8 mouse cellular contexts compared by ENCODE assay signal in the genomic region with DNA sequence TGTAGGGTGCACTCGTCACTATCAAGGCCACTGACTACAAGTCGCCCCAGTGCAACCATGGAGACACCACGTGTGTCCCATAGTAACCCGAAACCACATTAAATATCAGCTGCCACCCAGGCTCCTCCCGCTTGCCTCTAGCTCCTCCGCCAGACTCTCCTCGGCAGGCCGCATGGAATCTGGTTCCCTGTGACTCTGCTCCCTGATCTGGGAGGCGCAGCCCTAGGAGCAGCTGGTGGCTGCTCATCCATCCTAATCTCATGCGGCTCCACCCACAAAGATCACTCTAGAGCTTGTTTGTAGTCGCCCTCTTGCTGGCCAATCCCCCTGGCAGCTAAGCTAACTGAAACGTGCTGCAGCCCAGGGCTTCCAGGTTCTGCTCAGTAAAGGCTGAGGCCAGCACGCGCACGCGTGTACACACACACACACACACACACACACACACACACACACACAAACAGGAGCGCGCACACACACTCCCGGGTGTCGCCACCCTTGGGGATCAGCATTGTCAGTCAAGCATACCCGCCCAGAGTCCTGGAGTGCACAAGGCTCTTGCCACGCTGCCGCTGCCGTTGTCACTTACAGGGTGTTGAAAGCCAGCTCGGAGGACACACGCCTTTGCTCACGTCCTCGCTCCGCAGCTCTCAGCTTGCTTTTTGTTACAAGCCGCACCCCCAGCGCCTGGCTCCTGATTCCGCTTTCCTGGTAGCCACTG.
DNase-seq lines count a peak whose midpoint lies in the region; ATAC-seq and TF ChIP-seq lines count a peak whose summit lies in the region.

No protein-coding gene starts in this region.

- no peaks in the 10 kb centered on the region; the same call in 1 of the 2 replicates for H3K4me1 ChIP-seq in cerebellum, adult 2 months (ENCODE audit: control insufficient read depth, insufficient read depth, low read length)
- H3K4me1 ChIP-seq in intestine, embryonic 14.5 days (replicated peaks; ENCODE audit: control insufficient read depth, insufficient read depth, low read length) = no peaks in the 10 kb centered on the region; the same call in 1 of the 2 replicates
- H3K4me1 ChIP-seq in limb, embryonic 11.5 days (ENCODE audit: control insufficient read depth, insufficient read depth, low read length) = no peaks in the 10 kb centered on the region
- H3K4me1 ChIP-seq in neural tube, embryonic 11.5 days (ENCODE audit: control insufficient read depth, insufficient read depth, low read length) = no peaks in the 10 kb centered on the region

- no peaks in the 10 kb centered on the region for H3K9me3 ChIP-seq in intestine, embryonic 14.5 days (ENCODE audit: control insufficient read depth, low read length)
- no peaks in the 10 kb centered on the region for H3K9me3 ChIP-seq in limb, embryonic 11.5 days (ENCODE audit: control insufficient read depth, low read length)
- no peaks in the 10 kb centered on the region for H3K9me3 ChIP-seq in neural tube, embryonic 11.5 days (ENCODE audit: control insufficient read depth, low read length)

- WGBS in cerebellum, adult 2 months = under 1% methylated on average over 32 of the region's 32 CpGs
- 1% methylated on average over 32 of the region's 32 CpGs for WGBS in intestine, embryonic 14.5 days
- WGBS in limb, embryonic 11.5 days = under 1% methylated on average over 32 of the region's 32 CpGs
- under 1% methylated on average over 32 of the region's 32 CpGs for WGBS in neural tube, embryonic 11.5 days

- H3K27me3 ChIP-seq in cerebellum, adult 2 months (ENCODE audit: control insufficient read depth, insufficient read depth, low read length) = no peaks in the 10 kb centered on the region
- no peaks in the 10 kb centered on the region for H3K27me3 ChIP-seq in intestine, embryonic 14.5 days (replicated peaks; ENCODE audit: control insufficient read depth, insufficient read depth, low read length)
- no peaks in the 10 kb centered on the region for H3K27me3 ChIP-seq in limb, embryonic 11.5 days (ENCODE audit: control insufficient read depth, insufficient read depth, low read length)
- H3K27me3 ChIP-seq in neural tube, embryonic 11.5 days (ENCODE audit: control insufficient read depth, insufficient read depth, low read length) = no peaks in the 10 kb centered on the region

- peak; percentile 84 for ATAC-seq in intestine, embryonic 14.5 days (replicated peaks; ENCODE audit: low FRiP score, low TSS enrichment, low read depth)
- peak; percentile 86 for ATAC-seq in limb, embryonic 11.5 days (ENCODE audit: insufficient number of reproducible peaks, low FRiP score, low TSS enrichment, low read depth)
- ATAC-seq in neural tube, embryonic 11.5 days (ENCODE audit: insufficient read depth, low FRiP score, low TSS enrichment) = peak; percentile 92

- H3K9ac ChIP-seq in intestine, embryonic 14.5 days (ENCODE audit: low read length) = peak overlapping the region; percentile 18; the same call in 1 of the 2 replicates
- peak overlapping the region; percentile 34; the same call in 1 of the 2 replicates for H3K9ac ChIP-seq in limb, embryonic 11.5 days (ENCODE audit: low read length)
- H3K9ac ChIP-seq in neural tube, embryonic 11.5 days (ENCODE audit: low read length) = peak overlapping the region; percentile 47

- peak; percentile 87 for DNase-seq in R1 (ENCODE audit: low read depth, low spot score)
- DNase-seq in cerebellum, adult 2 months = peak; percentile 85 to 87
- peak; percentile 57 for DNase-seq in forelimb bud, embryonic 11.5 days (ENCODE audit: low read depth, low spot score)
- peak; percentile 69 for DNase-seq in intestine, embryonic 14.5 days (ENCODE audit: low spot score)
- peak; percentile 62 for DNase-seq in limb, embryonic 11.5 days (ENCODE audit: low spot score)
- DNase-seq in neural tube, embryonic 11.5 days (ENCODE audit: low spot score) = peak; percentile 77
- no peak for DNase-seq in spleen, adult 12 weeks (ENCODE audit: low spot score)
- no peak for DNase-seq in spleen, postnatal 36 days (ENCODE audit: low spot score in 2 of 2)

- H3K4me3 ChIP-seq in cerebellum, adult 2 months (replicated peaks; ENCODE audit: insufficient read depth, low read depth, low read length) = peak overlapping the region; percentile 63
- peak overlapping the region; percentile 31 for H3K4me3 ChIP-seq in intestine, embryonic 14.5 days (ENCODE audit: low read depth, low read length)
- H3K4me3 ChIP-seq in limb, embryonic 11.5 days (ENCODE audit: low read depth, low read length) = peak overlapping the region; percentile 21
- peak overlapping the region; percentile 37 for H3K4me3 ChIP-seq in neural tube, embryonic 11.5 days (ENCODE audit: low read depth, low read length)

- peak overlapping the region; percentile 65 for H3K27ac ChIP-seq in cerebellum, adult 2 months (ENCODE audit: insufficient read depth, low read length)
- H3K27ac ChIP-seq in intestine, embryonic 14.5 days (ENCODE audit: low read depth) = no peak overlapping the region
- no peak overlapping the region for H3K27ac ChIP-seq in limb, embryonic 11.5 days (replicated peaks; ENCODE audit: low read depth, low read length)
- no peak overlapping the region for H3K27ac ChIP-seq in neural tube, embryonic 11.5 days (ENCODE audit: low read depth, low read length)

- no peak for TF ChIP-seq CTCF in cerebellum, adult 2 months (IDR thresholded peaks at IDR 0.05; ENCODE audit: borderline replicate concordance, insufficient read depth, low read depth, low read length)

- H3K36me3 ChIP-seq in intestine, embryonic 14.5 days (ENCODE audit: control insufficient read depth, insufficient read depth, low read length) = no peaks in the 10 kb centered on the region
- no peaks in the 10 kb centered on the region for H3K36me3 ChIP-seq in limb, embryonic 11.5 days (ENCODE audit: control insufficient read depth, insufficient read depth, low read length)
- no peaks in the 10 kb centered on the region for H3K36me3 ChIP-seq in neural tube, embryonic 11.5 days (ENCODE audit: control insufficient read depth, insufficient read depth, low read length)

- peak; percentile 37; the same call in 1 of the 2 replicates for TF ChIP-seq POLR2A in cerebellum, adult 2 months (IDR thresholded peaks at IDR 0.05; ENCODE audit: borderline replicate concordance, insufficient read depth, low read length)

- H3K4me2 ChIP-seq in intestine, embryonic 14.5 days (ENCODE audit: low read length) = peak overlapping the region; percentile 68
- H3K4me2 ChIP-seq in limb, embryonic 11.5 days (ENCODE audit: low read depth, severe bottlenecking) = peak overlapping the region; percentile 60
- H3K4me2 ChIP-seq in neural tube, embryonic 11.5 days (ENCODE audit: low read depth) = peak overlapping the region; percentile 69

Comparison
In these comparisons a context has a peak if more than half of its experiments do, and no peak if none do; other contexts are left out.
1. DNase-seq: peak in R1 (single experiment), cerebellum, adult 2 months (2 of 2), forelimb bud, embryonic 11.5 days (single experiment), intestine, embryonic 14.5 days (single experiment), limb, embryonic 11.5 days (single experiment) and neural tube, embryonic 11.5 days (single experiment); none in spleen, adult 12 weeks (single experiment) and spleen, postnatal 36 days (0 of 2).
2. Peak in every context shown above with its lines, with median percentiles within 50 percentile points of each other: H3K4me3 ChIP-seq, ATAC-seq, H3K4me2 ChIP-seq and H3K9ac ChIP-seq.